Mouse (Mus musculus) limb, embryonic 14.5 days (tissue): ENCODE measurements around the gene Fyn. TPM values are rescaled to one million over a fixed set of nuclear protein-coding genes. Genes with fewer than 3 reads are reported as not detected.

ENCODE experiments used
- ATAC-seq: fragments of 200-750 bp; cut with Nextera tagmentation; 2 replicates; pipeline ENCODE4 v1.8.0; 2017; ENCODE audit warnings: low read depth, moderate number of reproducible peaks, moderate TSS enrichment; ENCODE audit not compliant: low FRiP score
- DNase-seq: peaks from one replicate; pipeline ENCODE4 v3.0.0-alpha.2; 2015; ENCODE audit warnings: low spot score
- H3K27ac ChIP-seq: fragments of 300-500 bp; sonication (generic); replicated peaks from 2 replicates; pipeline ENCODE4 v1.5.1; 2014; ENCODE audit warnings: low read depth, mild to moderate bottlenecking, low read length, moderate library complexity, mixed read lengths
- H3K27me3 ChIP-seq: fragments of 300-500 bp; sonication (generic); 2 replicates; pipeline ENCODE4 v1.6.1; 2014; ENCODE audit warnings: low read length, mixed read lengths; ENCODE audit not compliant: control insufficient read depth, insufficient read depth
- H3K36me3 ChIP-seq: fragments of 300-500 bp; sonication (generic); 2 replicates; pipeline ENCODE4 v1.6.1; 2014; ENCODE audit warnings: mild to moderate bottlenecking, low read length, moderate library complexity, mixed read lengths; ENCODE audit not compliant: control insufficient read depth, insufficient read depth
- H3K4me1 ChIP-seq: fragments of 300-500 bp; sonication (generic); 2 replicates; pipeline ENCODE4 v1.6.1; 2014; ENCODE audit warnings: antibody characterized with exemption, low read length, mixed read lengths; ENCODE audit not compliant: control insufficient read depth, insufficient read depth
- H3K4me2 ChIP-seq: fragments of 300-500 bp; sonication (generic); replicated peaks from 2 replicates; pipeline ENCODE4 v1.6.1; 2014; ENCODE audit warnings: low read depth, mild to moderate bottlenecking, low read length, moderate library complexity; ENCODE audit not compliant: severe bottlenecking
- H3K4me3 ChIP-seq: fragments of 300-500 bp; sonication (generic); replicated peaks from 2 replicates; pipeline ENCODE4 v1.5.1; 2014; ENCODE audit warnings: low read length
- H3K9ac ChIP-seq: fragments of 300-500 bp; sonication (generic); 2 replicates; pipeline ENCODE4 v1.6.1; 2014; ENCODE audit warnings: mild to moderate bottlenecking, low read depth, low read length, moderate library complexity; ENCODE audit not compliant: severe bottlenecking
- H3K9me3 ChIP-seq: fragments of 300-500 bp; sonication (generic); 2 replicates; pipeline ENCODE4 v1.6.1; 2016; ENCODE audit warnings: low read length; ENCODE audit not compliant: control insufficient read depth
- POLR2A ChIP-seq: fragments of 200-500 bp; IDR thresholded peaks from 2 replicates; pipeline ENCODE4 v1.8.0; 2012; ENCODE audit warnings: inconsistent platforms, mild to moderate bottlenecking, moderate library complexity, borderline replicate concordance; ENCODE audit not compliant: insufficient read depth, insufficient read length; ENCODE audit errors: extremely low read depth
- WGBS: fragments of 180-500 bp; shearing (Covaris S2); extraction: QIAGEN DNeasy Blood & Tissue Kit; methylation state at CpG from one replicate; pipeline ENCODE4 v1.1.7; 2014; 5-methylcytosine and 5-hydroxymethylcytosine counted together
- polyA plus RNA-seq, 2 experiments: library from polyadenylated mRNA; depleted of rRNA in 1 of 2; stranded (reverse) in 1 of 2; unstranded in 1 of 2; fragments of >200 nt; fragmentation: Nextera tagmentation in 1 of 2; extraction: Ambion mirVana in 1 of 2; gene quantifications; 2 replicates each; pipeline versions ENCODE4 v1.2.1 to v1.2.3; 2012 to 2014

Gene Fyn
- polyA plus RNA-seq, 2 experiments: 51.5 to 58.4 TPM

- no peak overlapping the region for H3K9ac ChIP-seq
- H3K36me3 ChIP-seq: peaks cover 17% of the 10 kb centered on the region
- WGBS: 83% methylated on average over 12 of the region's 13 CpGs
- no peak overlapping the region for H3K4me3 ChIP-seq
- no peak for ATAC-seq
- no peak for DNase-seq
- no peaks in the 10 kb centered on the region for H3K27me3 ChIP-seq
- H3K4me1 ChIP-seq: peaks cover 19% of the 10 kb centered on the region
- H3K4me2 ChIP-seq: no peak overlapping the region
- H3K9me3 ChIP-seq: no peaks in the 10 kb centered on the region
- no peak overlapping the region for H3K27ac ChIP-seq
- no peak for TF ChIP-seq POLR2A
These were observed 156.8 kb downstream of the Fyn start for GRCm38 (mm10) chr10:39525431-39525830.

- no peak for DNase-seq
These were observed 158.5 kb downstream of the Fyn start for GRCm38 (mm10) chr10:39527113-39527512.

GRCm38 (mm10) chr10:39529179-39529578 lies 160.5 kb downstream of the Fyn start:
- Histone ChIP-seq H3K27ac (no peak overlapping the region), H3K9ac (no peak overlapping the region), H3K27me3 (no peaks in the 10 kb centered on the region), H3K36me3 (peaks cover 19% of the 10 kb centered on the region), H3K9me3 (no peaks in the 10 kb centered on the region), H3K4me1 (peaks cover 20% of the 10 kb centered on the region), H3K4me2 (no peak overlapping the region), H3K4me3 (no peak overlapping the region)
- no peak for TF ChIP-seq POLR2A
- DNase-seq (no peak), ATAC-seq (no peak)
- WGBS: 89% methylated on average over 14 of the region's 14 CpGs

More at GRCm38 (mm10) chr10:39527113-39527512, 158.5 kb downstream of the Fyn start:
- 22% methylated on average over 5 of the region's 5 CpGs for WGBS
- Histone ChIP-seq H3K4me2 (no peak overlapping the region), H3K9ac (no peak overlapping the region), H3K4me1 (peaks cover 22% of the 10 kb centered on the region), H3K36me3 (peaks cover 17% of the 10 kb centered on the region), H3K9me3 (no peaks in the 10 kb centered on the region), H3K27ac (no peak overlapping the region), H3K27me3 (no peaks in the 10 kb centered on the region), H3K4me3 (no peak overlapping the region)
- ATAC-seq: no peak
- no peak for TF ChIP-seq POLR2A

- H3K27me3 ChIP-seq: no peaks in the 10 kb centered on the region
- peak overlapping the region; percentile 34; the same call in 1 of the 2 replicates for H3K27ac ChIP-seq
- no peak overlapping the region for H3K4me3 ChIP-seq
- WGBS: 46% methylated on average over 20 of the region's 20 CpGs
- TF ChIP-seq POLR2A: no peak
- peak overlapping the region; percentile 11; the same call in 1 of the 2 replicates for H3K4me2 ChIP-seq
- 0 out of 2 replicates have a peak, but pooled peaks cover 11% of the 10 kb centered on the region for H3K36me3 ChIP-seq
- no peak overlapping the region for H3K9ac ChIP-seq
- DNase-seq: no peak
- peaks cover 44% of the 10 kb centered on the region for H3K4me1 ChIP-seq
- no peak for ATAC-seq
- no peaks in the 10 kb centered on the region for H3K9me3 ChIP-seq
These were observed 163.5 kb downstream of the Fyn start for GRCm38 (mm10) chr10:39532008-39532740.

- no peak for ATAC-seq
- Histone ChIP-seq H3K27me3 (no peaks in the 10 kb centered on the region), H3K27ac (no peak overlapping the region), H3K36me3 (0 out of 2 replicates have a peak, but pooled peaks cover 11% of the 10 kb centered on the region), H3K4me3 (no peak overlapping the region), H3K9me3 (no peaks in the 10 kb centered on the region), H3K4me2 (no peak overlapping the region), H3K4me1 (peaks cover 45% of the 10 kb centered on the region), H3K9ac (no peak overlapping the region)
- DNase-seq: no peak
- whole genome bisulfite sequencing: 50% methylated on average over 7 of the region's 7 CpGs
- no peak for TF ChIP-seq POLR2A
These were observed 164.2 kb downstream of the Fyn start for GRCm38 (mm10) chr10:39532823-39533222.
